ENCODE assay signal across 19 mouse cellular contexts in genomic region chr16:84982589-84982988, GRCm38 (mm10).
"Had no signal": no experiment of that assay in that cellular context is flagged by ENCODE, and none has a peak within 500 bp of the region (broad histone marks: within the 10 kb centered on the region; RNA-seq: fewer than 3 reads in every experiment).

No protein-coding gene starts in this region.

- ATAC-seq: intestine, embryonic 16.5 days; lung, postnatal 0 days had no signal

- H3K4me3 ChIP-seq: limb, embryonic 13.5 days; midbrain, embryonic 10.5 days; myocyte; neural tube, embryonic 12.5 days had no signal

- H3K27me3 ChIP-seq: limb, embryonic 13.5 days; neural tube, embryonic 12.5 days had no signal

- H3K4me2 ChIP-seq: limb, embryonic 13.5 days; neural tube, embryonic 12.5 days had no signal

- H3K27ac ChIP-seq: limb, embryonic 13.5 days; liver, embryonic 14.5 days; midbrain, embryonic 10.5 days; neural tube, embryonic 12.5 days; stomach, postnatal 0 days had no signal

- H3K9me3 ChIP-seq: limb, embryonic 13.5 days; midbrain, embryonic 10.5 days; neural tube, embryonic 12.5 days had no signal

- DNase-seq: kidney, adult 8-10 months; kidney, postnatal 14 days; layer of hippocampus, adult 9-11 months; layer of hippocampus, postnatal 36 days; left cerebral cortex, postnatal 4 days; lung, adult 18-20 months; lung, postnatal 4 days; midbrain, embryonic 14.5 days; right cerebral cortex, adult 18-20 months; right cerebral cortex, postnatal 25 days; thymus, postnatal 4 days had no signal

- H3K4me1 ChIP-seq: midbrain, embryonic 10.5 days; neural tube, embryonic 12.5 days had no signal

- H3K9ac ChIP-seq: limb, embryonic 13.5 days; liver, embryonic 14.5 days; neural tube, embryonic 12.5 days had no signal
